Mouse (Mus musculus) adrenal gland, adult 18-20 months (tissue): ENCODE results near the gene Rnf32. TPM values are rescaled to one million over a fixed set of nuclear protein-coding genes. Genes with fewer than 3 reads are reported as not detected.

Source experiments
- DNase-seq, 2 experiments: peaks; one replicate each; pipeline ENCODE4 v3.0.0; 2021 to 2022; ENCODE audit warnings: low spot score in 2 of 2
- long read RNA-seq, 2 experiments: library from polyadenylated mRNA; stranded (forward); transcript quantifications; one replicate each; pipeline ENCODE4 v2.0.0; 2021
- total RNA-seq, 2 experiments: library from RNA; stranded (reverse); gene quantifications; 1 replicate in 1 of 2; 2 replicates in 1 of 2; pipeline ENCODE4 v1.2.3; 2021

The Rnf32 gene
- total RNA-seq = 1 to 10 TPM; 4.2 to 4.6 TPM
- long read RNA-seq, experiment 1, partial matches to known transcripts = 0 of 2 reads
- long read RNA-seq, experiment 1, other reads (novel, unspliced or antisense) = 2 of 2 reads
- long read RNA-seq, experiment 2, partial matches to known transcripts = 1 of 3 reads
- long read RNA-seq, experiment 2, other reads (novel, unspliced or antisense) = 2 of 3 reads

GRCm38 (mm10) chr5:29195570-29196263 lies at the start of gene Rnf32:
Rnf32 (plus strand) TSS chr5:29195992.
- peak; percentile 72 to 82 for DNase-seq

- no peak for DNase-seq
Observed at GRCm38 (mm10) chr5:29150146-29150545, 45.6 kb upstream of the Rnf32 start.

GRCm38 (mm10) chr5:29159849-29160248 lies 35.9 kb upstream of the Rnf32 start:
- no peak for DNase-seq

GRCm38 (mm10) chr5:29166947-29167346 lies 28.8 kb upstream of the Rnf32 start:
- DNase-seq = no peak

- no peak for DNase-seq
Observed at GRCm38 (mm10) chr5:29170193-29170592, 25.6 kb upstream of the Rnf32 start.

- no peak for DNase-seq
Observed at GRCm38 (mm10) chr5:29171165-29171564, 24.6 kb upstream of the Rnf32 start.

GRCm38 (mm10) chr5:29186798-29187197 lies 9.0 kb upstream of the Rnf32 start:
- no peak for DNase-seq

- DNase-seq = no peak
Observed at GRCm38 (mm10) chr5:29195231-29195569, 592 bp upstream of the Rnf32 start.

- peak in 1 of 2 experiments; percentile 7 for DNase-seq
Observed at GRCm38 (mm10) chr5:29196264-29196658, 469 bp downstream of the Rnf32 start.

GRCm38 (mm10) chr5:29197187-29197586 lies 1.4 kb downstream of the Rnf32 start:
- no peak for DNase-seq

GRCm38 (mm10) chr5:29198960-29199488 lies 3.2 kb downstream of the Rnf32 start:
- DNase-seq = no peak

GRCm38 (mm10) chr5:29199868-29200267 lies 4.1 kb downstream of the Rnf32 start:
- no peak for DNase-seq

GRCm38 (mm10) chr5:29205690-29206089 lies 9.9 kb downstream of the Rnf32 start:
- no peak for DNase-seq

GRCm38 (mm10) chr5:29211980-29212555 lies 16.3 kb downstream of the Rnf32 start:
- no peak for DNase-seq

- no peak for DNase-seq
Observed at GRCm38 (mm10) chr5:29217997-29218396, 22.2 kb downstream of the Rnf32 start.

- DNase-seq = no peak
Observed at GRCm38 (mm10) chr5:29224089-29224488, 28.3 kb downstream of the Rnf32 start.

GRCm38 (mm10) chr5:29230481-29230880 lies 34.7 kb downstream of the Rnf32 start:
- no peak for DNase-seq

- no peak for DNase-seq
Observed at GRCm38 (mm10) chr5:29238379-29238778, 42.6 kb downstream of the Rnf32 start.

- no peak for DNase-seq
Observed at GRCm38 (mm10) chr5:29244769-29245168, 49.0 kb downstream of the Rnf32 start.

GRCm38 (mm10) chr5:29250795-29251495 lies 55.2 kb downstream of the Rnf32 start:
- no peak for DNase-seq

GRCm38 (mm10) chr5:29251496-29251873 lies 55.7 kb downstream of the Rnf32 start:
- no peak for DNase-seq

GRCm38 (mm10) chr5:29253876-29254275 lies 58.1 kb downstream of the Rnf32 start:
- DNase-seq = no peak
